Mouse (Mus musculus) hindbrain, embryonic 14.5 days (tissue): ENCODE measurements at regions not wholly inside any gene's neighbourhood (a gene's known extent, or its start where the extent isn't known, plus 50 kb on each side); places are given as distances from the start of the nearest gene placed in this dataset.
A peak's percentile ranks its signal among the peaks of the same experiment; 100 is the strongest.
"Not testable (repeated sequence)": the region's sequence is repeated elsewhere in the genome, so short reads cannot be mapped to it uniquely, and the experiment has no call there.

Source experiments
- ATAC-seq: fragments of 200-750 bp; cut with Nextera tagmentation; 2 replicates; pipeline ENCODE4 v1.8.0; 2017; ENCODE audit warnings: moderate number of reproducible peaks, mild to moderate bottlenecking, moderate TSS enrichment, moderate library complexity; ENCODE audit not compliant: low FRiP score
- DNase-seq: peaks from one replicate; pipeline ENCODE4 v3.0.0-alpha.2; 2015; ENCODE audit warnings: low spot score
- H3K27ac ChIP-seq: fragments of 300-500 bp; sonication (generic); 2 replicates; pipeline ENCODE4 v1.5.1; 2014; ENCODE audit warnings: mild to moderate bottlenecking, moderate library complexity
- H3K27me3 ChIP-seq: fragments of 300-500 bp; sonication (generic); 2 replicates; pipeline ENCODE4 v1.6.1; 2014; ENCODE audit warnings: mild to moderate bottlenecking, low read length, mixed read lengths; ENCODE audit not compliant: control insufficient read depth, insufficient read depth
- H3K36me3 ChIP-seq: fragments of 300-500 bp; sonication (generic); replicated peaks from 2 replicates; pipeline ENCODE4 v1.6.1; 2014; ENCODE audit not compliant: control insufficient read depth, insufficient read depth
- H3K4me1 ChIP-seq: fragments of 300-500 bp; sonication (generic); replicated peaks from 2 replicates; pipeline ENCODE4 v1.6.1; 2014; ENCODE audit warnings: antibody characterized with exemption, low read length, mixed read lengths; ENCODE audit not compliant: control insufficient read depth, insufficient read depth
- H3K4me2 ChIP-seq: fragments of 300-500 bp; sonication (generic); replicated peaks from 2 replicates; pipeline ENCODE4 v1.6.1; 2014; ENCODE audit warnings: mild to moderate bottlenecking, moderate library complexity
- H3K4me3 ChIP-seq: fragments of 300-500 bp; sonication (generic); replicated peaks from 2 replicates; pipeline ENCODE4 v1.5.1; 2014; ENCODE audit warnings: mild to moderate bottlenecking, low read length
- H3K9ac ChIP-seq: fragments of 300-500 bp; sonication (generic); 2 replicates; pipeline ENCODE4 v1.6.1; 2014
- H3K9me3 ChIP-seq: fragments of 300-500 bp; sonication (generic); 2 replicates; pipeline ENCODE4 v1.6.1; 2016; ENCODE audit warnings: low read length; ENCODE audit not compliant: control insufficient read depth
- WGBS: fragments of 180-500 bp; shearing (Covaris S2); extraction: QIAGEN DNeasy Blood & Tissue Kit; methylation state at CpG from one replicate; pipeline ENCODE4 v1.1.7; 2014; 5-methylcytosine and 5-hydroxymethylcytosine counted together

GRCm38 (mm10) chr13:103636595-103636994 is 137.8 kb downstream of the Srek1 start:
- WGBS: 89% methylated on average over 2 of the region's 2 CpGs
- Histone ChIP-seq H3K4me3 (no peak overlapping the region), H3K27ac (no peak overlapping the region), H3K9me3 (no peaks in the 10 kb centered on the region), H3K4me2 (no peak overlapping the region), H3K9ac (no peak overlapping the region), H3K4me1 (no peaks in the 10 kb centered on the region), H3K36me3 (no peaks in the 10 kb centered on the region), H3K27me3 (no peaks in the 10 kb centered on the region)
- DNase-seq (no peak), ATAC-seq (no peak)

- Histone ChIP-seq H3K4me1 (no peaks in the 10 kb centered on the region), H3K4me3 (no peak overlapping the region), H3K27ac (no peak overlapping the region), H3K4me2 (no peak overlapping the region), H3K9me3 (no peaks in the 10 kb centered on the region), H3K36me3 (no peaks in the 10 kb centered on the region), H3K27me3 (no peaks in the 10 kb centered on the region), H3K9ac (no peak overlapping the region)
- DNase-seq (no peak), ATAC-seq (no peak)
- WGBS: 80% methylated on average over 2 of the region's 2 CpGs
Observed at GRCm38 (mm10) chr13:103623810-103624209, 150.6 kb downstream of the Srek1 start.

- H3K4me2 ChIP-seq: no peak overlapping the region
- H3K36me3 ChIP-seq: no peaks in the 10 kb centered on the region
- DNase-seq (no peak), ATAC-seq (no peak)
- WGBS: 60% methylated on average over 6 of the region's 6 CpGs
- no peaks in the 10 kb centered on the region for H3K27me3 ChIP-seq
- no peaks in the 10 kb centered on the region for H3K9me3 ChIP-seq
- no peaks in the 10 kb centered on the region for H3K4me1 ChIP-seq
- no peak overlapping the region for H3K4me3 ChIP-seq
- no peak overlapping the region for H3K27ac ChIP-seq
- H3K9ac ChIP-seq: no peak overlapping the region
Observed at GRCm38 (mm10) chr13:103623319-103623718, 151.1 kb downstream of the Srek1 start.

- no peak for ATAC-seq
- no peak for DNase-seq
- Histone ChIP-seq H3K4me3 (no peak overlapping the region), H3K27me3 (no peaks in the 10 kb centered on the region), H3K27ac (no peak overlapping the region), H3K4me1 (no peaks in the 10 kb centered on the region), H3K9me3 (no peaks in the 10 kb centered on the region), H3K4me2 (no peak overlapping the region), H3K9ac (no peak overlapping the region), H3K36me3 (no peaks in the 10 kb centered on the region)
- 31% methylated on average over 5 of the region's 5 CpGs for WGBS
Observed at GRCm38 (mm10) chr13:103622324-103622723, 152.1 kb downstream of the Srek1 start.

GRCm38 (mm10) chr13:103620958-103621357 is 153.4 kb downstream of the Srek1 start:
- H3K36me3 ChIP-seq, ATAC-seq: not testable (repeated sequence)
- 77% methylated on average over 5 of the region's 5 CpGs for WGBS

GRCm38 (mm10) chr13:103613333-103613725 is 161.1 kb downstream of the Srek1 start:
- Histone ChIP-seq H3K9ac (no peak overlapping the region), H3K27me3 (no peaks in the 10 kb centered on the region), H3K36me3 (no peaks in the 10 kb centered on the region), H3K4me1 (peaks cover 10% of the 10 kb centered on the region; the same call in 1 of the 2 replicates), H3K4me3 (no peak overlapping the region), H3K9me3 (no peaks in the 10 kb centered on the region), H3K27ac (no peak overlapping the region), H3K4me2 (no peak overlapping the region)
- 62% methylated on average over 10 of the region's 10 CpGs for WGBS
- no peak for DNase-seq
- no peak; the same call in 1 of the 2 replicates for ATAC-seq

More at GRCm38 (mm10) chr13:103620958-103621357, 153.4 kb downstream of the Srek1 start:
- H3K4me2 ChIP-seq, H3K27ac ChIP-seq, H3K4me3 ChIP-seq, H3K27me3 ChIP-seq, DNase-seq, H3K9me3 ChIP-seq, H3K9ac ChIP-seq, H3K4me1 ChIP-seq: not testable (repeated sequence)

- no peak for ATAC-seq
- 0 out of 2 replicates have a peak overlapping the region, but pooled peaks have one; percentile 1 for H3K4me2 ChIP-seq
Observed at GRCm38 (mm10) chr13:103612720-103613332, 161.6 kb downstream of the Srek1 start.

GRCm38 (mm10) chr13:103602302-103602701 is 172.1 kb downstream of the Srek1 start:
- Histone ChIP-seq H3K36me3 (no peaks in the 10 kb centered on the region), H3K27ac (no peak overlapping the region), H3K9me3 (no peaks in the 10 kb centered on the region), H3K27me3 (no peaks in the 10 kb centered on the region), H3K4me1 (no peaks in the 10 kb centered on the region), H3K4me2 (no peak overlapping the region), H3K9ac (no peak overlapping the region), H3K4me3 (no peak overlapping the region)
- ATAC-seq (no peak), DNase-seq (no peak)
- 92% methylated on average over 5 of the region's 5 CpGs for WGBS

More at GRCm38 (mm10) chr13:103612720-103613332, 161.6 kb downstream of the Srek1 start:
- H3K27ac ChIP-seq: no peak overlapping the region
- H3K4me3 ChIP-seq: no peak overlapping the region
- H3K36me3 ChIP-seq: no peaks in the 10 kb centered on the region
- 70% methylated on average over 11 of the region's 11 CpGs for WGBS
- H3K4me1 ChIP-seq: peaks cover 10% of the 10 kb centered on the region; the same call in 1 of the 2 replicates
- no peak for DNase-seq
- H3K27me3 ChIP-seq: no peaks in the 10 kb centered on the region
- no peaks in the 10 kb centered on the region for H3K9me3 ChIP-seq
- no peak overlapping the region; the same call in 1 of the 2 replicates for H3K9ac ChIP-seq

- ATAC-seq (no peak), DNase-seq (no peak)
- Histone ChIP-seq H3K4me1 (no peaks in the 10 kb centered on the region), H3K4me3 (no peak overlapping the region), H3K4me2 (no peak overlapping the region), H3K27ac (no peak overlapping the region), H3K27me3 (no peaks in the 10 kb centered on the region), H3K9ac (no peak overlapping the region), H3K9me3 (no peaks in the 10 kb centered on the region), H3K36me3 (no peaks in the 10 kb centered on the region)
- 89% methylated on average over 16 of the region's 16 CpGs for WGBS
Observed at GRCm38 (mm10) chr13:103592371-103592770, 182.0 kb downstream of the Srek1 start.

GRCm38 (mm10) chr13:103591874-103592273 is 182.5 kb downstream of the Srek1 start:
- Histone ChIP-seq H3K4me3 (no peak overlapping the region), H3K9me3 (no peaks in the 10 kb centered on the region), H3K27ac (no peak overlapping the region), H3K36me3 (no peaks in the 10 kb centered on the region), H3K4me1 (no peaks in the 10 kb centered on the region), H3K9ac (no peak overlapping the region), H3K27me3 (no peaks in the 10 kb centered on the region), H3K4me2 (no peak overlapping the region)
- DNase-seq (no peak), ATAC-seq (no peak)
- 87% methylated on average over 6 of the region's 6 CpGs for WGBS
